Mouse (Mus musculus): ENCODE data around the gene 4930579F01Rik. TPM values are rescaled to one million over a fixed set of nuclear protein-coding genes. Genes with fewer than 3 reads are reported as not detected.

Gene 4930579F01Rik
- total RNA-seq, 2 experiments from 2014 or later: not detected

- DNase-seq: no peak
- intact Hi-C loops (cut with DNase I): no loop called here
- Histone ChIP-seq H3K4me3 (no peak overlapping the region), H3K27ac (no peak overlapping the region)
- no peak for TF ChIP-seq CTCF (IDR thresholded peaks at IDR 0.05)
Measured at GRCm38 (mm10) chr3:138227082-138227481, 33.5 kb upstream of the 4930579F01Rik start.

GRCm38 (mm10) chr3:138226476-138226875, 32.9 kb upstream of the 4930579F01Rik start:
- Histone ChIP-seq H3K27ac (no peak overlapping the region), H3K4me3 (no peak overlapping the region)
- no peak for DNase-seq
- intact Hi-C loops (cut with DNase I): no loop called here
- TF ChIP-seq CTCF (IDR thresholded peaks at IDR 0.05): no peak

GRCm38 (mm10) chr3:138225853-138226252, 32.2 kb upstream of the 4930579F01Rik start:
- intact Hi-C loops (cut with DNase I): no loop called here
- TF ChIP-seq CTCF (IDR thresholded peaks at IDR 0.05): no peak
- Histone ChIP-seq H3K4me3 (no peak overlapping the region), H3K27ac (no peak overlapping the region)
- no peak for DNase-seq

GRCm38 (mm10) chr3:138225331-138225730, 31.7 kb upstream of the 4930579F01Rik start:
- H3K27ac ChIP-seq: no peak overlapping the region
- H3K4me3 ChIP-seq: no peak overlapping the region
- no peak for TF ChIP-seq CTCF (IDR thresholded peaks at IDR 0.05)
- no peak for DNase-seq
- intact Hi-C loops (cut with DNase I): no loop called here

GRCm38 (mm10) chr3:138224363-138224954, 30.8 kb upstream of the 4930579F01Rik start:
- TF ChIP-seq CTCF (IDR thresholded peaks at IDR 0.05): no peak
- intact Hi-C loops (cut with DNase I): loop anchor here (5.0 kb wide), 2 partner anchors 78 to 218 kb away; partner anchors contain the start of gene Adh5
- H3K27ac ChIP-seq: no peak overlapping the region
- no peak for DNase-seq
- H3K4me3 ChIP-seq: no peak overlapping the region

GRCm38 (mm10) chr3:138222952-138223351, 29.3 kb upstream of the 4930579F01Rik start:
- peak; percentile 67 for DNase-seq
- intact Hi-C loops (cut with DNase I): loop anchor here (2.0 to 5.0 kb wide), 3 partner anchors 79 to 219 kb away; partner anchors contain the start of gene Adh5

GRCm38 (mm10) chr3:138222511-138222910, 28.9 kb upstream of the 4930579F01Rik start:
- DNase-seq: no peak
- intact Hi-C loops (cut with DNase I): loop anchor here (2.0 to 5.0 kb wide), 3 partner anchors 80 to 220 kb away; partner anchors contain the start of gene Adh5
- no peak for TF ChIP-seq CTCF (IDR thresholded peaks at IDR 0.05)
- H3K27ac ChIP-seq: no peak overlapping the region
- H3K4me3 ChIP-seq: no peak overlapping the region

More at GRCm38 (mm10) chr3:138222952-138223351, 29.3 kb upstream of the 4930579F01Rik start:
- Histone ChIP-seq H3K4me3 (no peak overlapping the region), H3K27ac (no peak overlapping the region)
- peak; percentile 87 for TF ChIP-seq CTCF (IDR thresholded peaks at IDR 0.05)

GRCm38 (mm10) chr3:138221116-138221515, 27.5 kb upstream of the 4930579F01Rik start:
- Histone ChIP-seq H3K4me3 (no peak overlapping the region), H3K27ac (no peak overlapping the region)
- no peak for DNase-seq
- intact Hi-C loops (cut with DNase I): loop anchor here (5.0 kb wide), 2 partner anchors 81 to 221 kb away; partner anchors contain the start of gene Adh5
- no peak for TF ChIP-seq CTCF (IDR thresholded peaks at IDR 0.05)

GRCm38 (mm10) chr3:138217631-138218264, 24.1 kb upstream of the 4930579F01Rik start, which contains the start of gene Adh7:
Gene Adh7, plus strand, starts transcription at chr3:138217760.
- Histone ChIP-seq H3K4me3 (peak within 1 kb of the TSS; percentile 15), H3K27ac (peak within 1 kb of the TSS; percentile 49)
- DNase-seq: no peak
- TF ChIP-seq CTCF (IDR thresholded peaks at IDR 0.05): no peak
- intact Hi-C loops (cut with DNase I): no loop called here

GRCm38 (mm10) chr3:138216091-138216490, 22.5 kb upstream of the 4930579F01Rik start:
- TF ChIP-seq CTCF (IDR thresholded peaks at IDR 0.05): no peak
- DNase-seq: no peak
- Histone ChIP-seq H3K4me3 (no peak overlapping the region), H3K27ac (no peak overlapping the region)
- intact Hi-C loops (cut with DNase I): no loop called here

- Histone ChIP-seq H3K27ac (no peak overlapping the region), H3K4me3 (no peak overlapping the region)
- TF ChIP-seq CTCF (IDR thresholded peaks at IDR 0.05): no peak
- DNase-seq: no peak
- intact Hi-C loops (cut with DNase I): no loop called here
Measured at GRCm38 (mm10) chr3:138215395-138215989, 21.9 kb upstream of the 4930579F01Rik start.

- intact Hi-C loops (cut with DNase I): no loop called here
- Histone ChIP-seq H3K4me3 (no peak overlapping the region), H3K27ac (no peak overlapping the region)
- DNase-seq: peak; percentile 57
- TF ChIP-seq CTCF (IDR thresholded peaks at IDR 0.05): no peak
Measured at GRCm38 (mm10) chr3:138212431-138212951, 18.9 kb upstream of the 4930579F01Rik start.

All from gastrocnemius, adult 2 months (tissue).